Mouse (Mus musculus) ES-Bruce4 (cell line): ENCODE measurements around the gene R3hdm4. TPM values are rescaled to one million over a fixed set of nuclear protein-coding genes. Genes with fewer than 3 reads are reported as not detected.
A peak's percentile ranks its signal among the peaks of the same experiment; 100 is the strongest.

Source experiments
- H3K27ac ChIP-seq: 2 replicates; pipeline ENCODE4 v1.5.1; 2012; ENCODE audit warnings: low read length, inconsistent platforms; ENCODE audit not compliant: insufficient read depth
- H3K27me3 ChIP-seq: 2 replicates; pipeline ENCODE4 v1.6.1; 2012; ENCODE audit warnings: mild to moderate bottlenecking, low read length, inconsistent platforms; ENCODE audit not compliant: control insufficient read depth, poor library complexity, insufficient read depth, severe bottlenecking
- H3K36me3 ChIP-seq: 2 replicates; pipeline ENCODE4 v1.6.1; 2012; ENCODE audit warnings: inconsistent platforms, mild to moderate bottlenecking, low read length, moderate library complexity; ENCODE audit not compliant: control insufficient read depth, poor library complexity, insufficient read depth, severe bottlenecking
- H3K4me1 ChIP-seq: one replicate; pipeline ENCODE4 v1.8.1; 2011; ENCODE audit warnings: low read length; ENCODE audit not compliant: control insufficient read depth, insufficient read depth
- H3K4me3 ChIP-seq: 2 replicates; pipeline ENCODE4 v1.5.1; 2011; ENCODE audit warnings: low read depth, mild to moderate bottlenecking, low read length
- H3K9ac ChIP-seq: 2 replicates; pipeline ENCODE4 v1.6.1; 2012; ENCODE audit warnings: low read depth, mild to moderate bottlenecking, inconsistent platforms; ENCODE audit not compliant: poor library complexity, severe bottlenecking
- H3K9me3 ChIP-seq: replicated peaks from 2 replicates; pipeline ENCODE4 v1.6.1; 2012; ENCODE audit warnings: mild to moderate bottlenecking, low read length, inconsistent platforms; ENCODE audit not compliant: control insufficient read depth, poor library complexity, insufficient read depth, severe bottlenecking
- CTCF ChIP-seq: IDR thresholded peaks from one replicate; pipeline ENCODE4 v1.8.1; 2011; ENCODE audit warnings: low read depth, low read length
- EP300 ChIP-seq: IDR thresholded peaks from 2 replicates; pipeline ENCODE4 v1.6.1; 2011; ENCODE audit warnings: low read depth, low read length; ENCODE audit not compliant: insufficient read depth
- POLR2A ChIP-seq: IDR thresholded peaks from one replicate; pipeline ENCODE4 v1.8.1; 2011; ENCODE audit warnings: low read length; ENCODE audit not compliant: insufficient read depth
- polyA plus RNA-seq: library from polyadenylated mRNA; stranded (reverse); fragments of >200 nt; gene quantifications from 2 replicates; pipeline ENCODE4 v1.2.4, GENCODE M21; 2011; ENCODE audit warnings: low read depth; ENCODE audit not compliant: missing spikeins, insufficient read depth, insufficient read length

R3hdm4 gene
- polyA plus RNA-seq, 1 experiment: 49.4 TPM

- H3K4me3 ChIP-seq: no peak overlapping the region
- H3K4me1 ChIP-seq: peaks cover 2% of the 10 kb centered on the region
- H3K27me3 ChIP-seq: no peaks in the 10 kb centered on the region
- 0 out of 2 replicates have a peak overlapping the region, but pooled peaks have one; percentile 66 for H3K9ac ChIP-seq
- TF ChIP-seq POLR2A: no peak
- no peak for TF ChIP-seq EP300
- TF ChIP-seq CTCF: no peak
- H3K9me3 ChIP-seq: no peaks in the 10 kb centered on the region
- H3K27ac ChIP-seq: no peak overlapping the region
- no peaks in the 10 kb centered on the region for H3K36me3 ChIP-seq
Measured at GRCm38 (mm10) chr10:79873313-79873712, 47.7 kb downstream of the R3hdm4 start.

DNA sequence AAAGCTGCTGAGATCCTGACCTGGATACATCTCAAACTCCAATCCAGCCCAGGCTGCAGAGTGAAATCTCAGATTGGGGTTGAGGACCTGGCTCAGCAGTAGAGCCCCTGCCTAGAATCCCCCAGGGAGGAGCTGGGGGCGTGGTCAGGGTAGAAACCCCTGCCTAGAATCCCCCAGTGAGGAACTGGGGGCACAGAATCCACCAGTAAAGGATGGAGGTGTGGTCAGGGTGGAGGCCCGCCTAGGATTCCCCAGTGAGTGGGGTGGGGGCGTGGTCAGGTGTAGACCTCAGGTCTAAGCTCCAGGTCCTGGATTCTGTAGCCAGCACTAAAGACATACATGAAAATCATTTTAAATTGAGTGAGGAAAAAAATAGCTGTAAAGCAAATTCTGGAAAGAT, 48.1 kb downstream of the R3hdm4 start:
- Histone ChIP-seq H3K4me1 (peaks cover 2% of the 10 kb centered on the region), H3K4me3 (no peak overlapping the region), H3K9me3 (no peaks in the 10 kb centered on the region), H3K9ac (no peak overlapping the region), H3K27ac (no peak overlapping the region), H3K27me3 (no peaks in the 10 kb centered on the region), H3K36me3 (no peaks in the 10 kb centered on the region)
- no peak for TF ChIP-seq EP300
- TF ChIP-seq POLR2A: no peak
- no peak for TF ChIP-seq CTCF

- H3K27ac ChIP-seq: no peak overlapping the region
- no peaks in the 10 kb centered on the region for H3K9me3 ChIP-seq
- TF ChIP-seq POLR2A (no peak), CTCF (no peak), EP300 (no peak)
- H3K4me3 ChIP-seq: no peak overlapping the region
- no peak overlapping the region for H3K9ac ChIP-seq
- peaks cover 2% of the 10 kb centered on the region for H3K4me1 ChIP-seq
- no peaks in the 10 kb centered on the region for H3K27me3 ChIP-seq
- H3K36me3 ChIP-seq: no peaks in the 10 kb centered on the region
Measured at GRCm38 (mm10) chr10:79871845-79872244, 49.2 kb downstream of the R3hdm4 start.

GRCm38 (mm10) chr10:79866601-79867000, 54.4 kb downstream of the R3hdm4 start:
- H3K4me3 ChIP-seq: no peak overlapping the region
- H3K9me3 ChIP-seq: no peaks in the 10 kb centered on the region
- no peak overlapping the region for H3K27ac ChIP-seq
- H3K36me3 ChIP-seq: peaks cover 16% of the 10 kb centered on the region
- no peak overlapping the region for H3K9ac ChIP-seq
- TF ChIP-seq EP300: no peak
- TF ChIP-seq POLR2A: no peak
- TF ChIP-seq CTCF: no peak
- H3K4me1 ChIP-seq: no peaks in the 10 kb centered on the region
- H3K27me3 ChIP-seq: no peaks in the 10 kb centered on the region

- Histone ChIP-seq H3K9me3 (no peaks in the 10 kb centered on the region), H3K4me3 (no peak overlapping the region), H3K36me3 (peaks cover 22% of the 10 kb centered on the region), H3K9ac (no peak overlapping the region), H3K27ac (no peak overlapping the region), H3K27me3 (no peaks in the 10 kb centered on the region), H3K4me1 (no peaks in the 10 kb centered on the region)
- TF ChIP-seq EP300 (no peak), CTCF (peak; percentile 30), POLR2A (no peak)
Measured at GRCm38 (mm10) chr10:79865801-79866295, 55.2 kb downstream of the R3hdm4 start.

DNA sequence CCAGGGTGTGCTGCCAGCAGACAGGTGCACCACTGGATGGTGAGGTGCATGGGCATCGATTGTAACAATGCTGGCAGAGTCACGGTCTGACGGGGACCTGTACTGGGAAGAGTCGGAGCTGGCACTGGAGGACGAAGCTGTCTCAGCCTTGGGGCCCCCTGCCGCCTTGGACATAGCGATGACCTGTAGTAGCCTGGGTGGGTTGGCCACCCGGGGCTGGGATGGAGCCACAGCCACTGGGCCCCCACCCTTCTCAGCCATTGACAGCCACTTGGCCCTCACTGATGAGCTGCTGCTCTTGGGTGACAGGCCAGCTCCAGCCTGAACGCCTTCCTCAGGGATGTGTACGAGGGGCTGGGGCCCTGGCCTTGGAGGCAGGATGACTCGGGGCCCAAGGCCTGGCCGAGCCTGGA, 55.8 kb downstream of the R3hdm4 start:
- H3K36me3 ChIP-seq: peaks cover 28% of the 10 kb centered on the region

More for the DNA sequence above, 55.8 kb downstream of the R3hdm4 start:
- Histone ChIP-seq H3K9ac (no peak overlapping the region), H3K4me3 (no peak overlapping the region), H3K27me3 (no peaks in the 10 kb centered on the region), H3K4me1 (no peaks in the 10 kb centered on the region), H3K9me3 (no peaks in the 10 kb centered on the region), H3K27ac (no peak overlapping the region)
- TF ChIP-seq EP300: no peak
- TF ChIP-seq CTCF: no peak
- TF ChIP-seq POLR2A: no peak
